Mouse (Mus musculus) bone marrow, adult 2 months (tissue): Measurements from ENCODE around the gene Dnal1. TPM values are rescaled to one million over a fixed set of nuclear protein-coding genes. Genes with fewer than 3 reads are reported as not detected.

Experiments
- H3K27ac ChIP-seq: fragments of 200-500 bp; 2 replicates; pipeline ENCODE4 v1.5.1; 2012; ENCODE audit warnings: low read depth, mild to moderate bottlenecking, control low read depth, inconsistent platforms, low read length; ENCODE audit not compliant: control insufficient read depth, poor library complexity, insufficient read depth
- H3K4me1 ChIP-seq: fragments of 200-500 bp; 2 replicates; pipeline ENCODE4 v1.6.1; 2011; ENCODE audit warnings: low read length; ENCODE audit not compliant: control insufficient read depth, insufficient read depth
- H3K4me3 ChIP-seq: fragments of 200-500 bp; replicated peaks from 2 replicates; pipeline ENCODE3; 2011; ENCODE audit warnings: mild to moderate bottlenecking, low read depth, low read length, control low read depth; ENCODE audit not compliant: control insufficient read depth
- CTCF ChIP-seq: fragments of 200-500 bp; IDR thresholded peaks from 2 replicates; pipeline ENCODE4 v1.5.1; 2011; ENCODE audit warnings: low read length, control low read depth; ENCODE audit not compliant: control insufficient read depth, insufficient read depth
- POLR2A ChIP-seq: fragments of 200-500 bp; IDR thresholded peaks from 2 replicates; pipeline ENCODE4 v1.6.1; 2011; ENCODE audit warnings: low read depth, mild to moderate bottlenecking, control low read depth, low read length, borderline replicate concordance; ENCODE audit not compliant: control insufficient read depth
- WGBS: fragments of 180-500 bp; shearing (Covaris S2); methylation state at CpG from one replicate; pipeline ENCODE4 v1.1.7; 2018; 5-methylcytosine and 5-hydroxymethylcytosine counted together
- polyA plus RNA-seq: library from polyadenylated mRNA; stranded (reverse); fragments of >200 nt; gene quantifications from 2 replicates; pipeline ENCODE4 v1.2.4, GENCODE M21; 2011; ENCODE audit warnings: low replicate concordance; ENCODE audit not compliant: missing spikeins, insufficient read depth, insufficient read length

Gene Dnal1
- polyA plus RNA-seq, 1 experiment = 0.60 TPM

- TF ChIP-seq CTCF (no peak), POLR2A (no peak)
- peak overlapping the region; percentile 54 for H3K27ac ChIP-seq
- 21% methylated on average over 8 of the region's 8 CpGs for WGBS
Measured at GRCm38 (mm10) chr12:84180701-84181435, 66.7 kb downstream of the Dnal1 start.

GRCm38 (mm10) chr12:84181999-84182398, 67.8 kb downstream of the Dnal1 start:
- peaks cover 20% of the 10 kb centered on the region for H3K4me1 ChIP-seq
- TF ChIP-seq CTCF = no peak
- no peak for TF ChIP-seq POLR2A
- H3K4me3 ChIP-seq = no peak overlapping the region
- no peak overlapping the region for H3K27ac ChIP-seq
- whole genome bisulfite sequencing = 83% methylated on average over 6 of the region's 6 CpGs

More at GRCm38 (mm10) chr12:84180701-84181435, 66.7 kb downstream of the Dnal1 start:
- no peak overlapping the region for H3K4me3 ChIP-seq
- peaks cover 22% of the 10 kb centered on the region for H3K4me1 ChIP-seq

GRCm38 (mm10) chr12:84184979-84185378, 70.8 kb downstream of the Dnal1 start:
- TF ChIP-seq POLR2A (no peak), CTCF (no peak)
- Histone ChIP-seq H3K27ac (no peak overlapping the region), H3K4me3 (no peak overlapping the region), H3K4me1 (peaks cover 20% of the 10 kb centered on the region)
- WGBS = 85% methylated on average over 5 of the region's 5 CpGs

- Histone ChIP-seq H3K27ac (no peak overlapping the region), H3K4me1 (peaks cover 17% of the 10 kb centered on the region), H3K4me3 (no peak overlapping the region)
- WGBS = 73% methylated on average over 6 of the region's 6 CpGs
- TF ChIP-seq POLR2A (no peak), CTCF (no peak)
Measured at GRCm38 (mm10) chr12:84185547-84185946, 71.4 kb downstream of the Dnal1 start.

GRCm38 (mm10) chr12:84186536-84186935, 72.4 kb downstream of the Dnal1 start:
- H3K27ac ChIP-seq = no peak overlapping the region
- H3K4me3 ChIP-seq = no peak overlapping the region
- WGBS = 93% methylated on average over 3 of the region's 3 CpGs
- no peak for TF ChIP-seq CTCF
- no peak for TF ChIP-seq POLR2A
- peaks cover 10% of the 10 kb centered on the region for H3K4me1 ChIP-seq

GRCm38 (mm10) chr12:84186950-84187349, 72.8 kb downstream of the Dnal1 start:
- no peak overlapping the region for H3K4me3 ChIP-seq
- no peak overlapping the region for H3K27ac ChIP-seq
- H3K4me1 ChIP-seq = peaks cover 10% of the 10 kb centered on the region
- no peak for TF ChIP-seq CTCF
- no peak for TF ChIP-seq POLR2A
- 71% methylated on average over 5 of the region's 5 CpGs for WGBS

- H3K27ac ChIP-seq = peak overlapping the region; percentile 39
- H3K4me1 ChIP-seq = peaks cover 10% of the 10 kb centered on the region
- 35% methylated on average over 15 of the region's 15 CpGs for WGBS
- TF ChIP-seq POLR2A = no peak
- no peak for TF ChIP-seq CTCF
- no peak overlapping the region for H3K4me3 ChIP-seq
Measured at GRCm38 (mm10) chr12:84187752-84188601, 73.8 kb downstream of the Dnal1 start.

GRCm38 (mm10) chr12:84188881-84189444, 74.8 kb downstream of the Dnal1 start:
- TF ChIP-seq POLR2A (no peak), CTCF (no peak)
- no peak overlapping the region for H3K4me3 ChIP-seq
- WGBS = 72% methylated on average over 14 of the region's 14 CpGs
- peaks cover 10% of the 10 kb centered on the region for H3K4me1 ChIP-seq
- H3K27ac ChIP-seq = peak overlapping the region; percentile 5; the same call in 1 of the 2 replicates
